Mouse (Mus musculus) hindbrain, embryonic 10.5 days (tissue): Measurements from ENCODE around the gene Eno3. TPM values are rescaled to one million over a fixed set of nuclear protein-coding genes. Genes with fewer than 3 reads are reported as not detected.

Source experiments
- DNase-seq: peaks from one replicate; pipeline ENCODE4 v3.0.0-alpha.2; 2017; ENCODE audit warnings: low spot score
- H3K27ac ChIP-seq: fragments of 300-500 bp; sonication (generic); 2 replicates; pipeline ENCODE4 v1.5.1; 2016; ENCODE audit warnings: mild to moderate bottlenecking, moderate library complexity
- H3K27me3 ChIP-seq: fragments of 300-500 bp; sonication (generic); 2 replicates; pipeline ENCODE4 v1.6.1; 2016; ENCODE audit warnings: mild to moderate bottlenecking; ENCODE audit not compliant: poor library complexity, insufficient read depth, severe bottlenecking
- H3K36me3 ChIP-seq: fragments of 300-500 bp; sonication (generic); 2 replicates; pipeline ENCODE4 v1.6.1; 2016; ENCODE audit warnings: mild to moderate bottlenecking, moderate library complexity
- H3K4me1 ChIP-seq: fragments of 300-500 bp; sonication (generic); replicated peaks from 2 replicates; pipeline ENCODE4 v1.6.1; 2016; ENCODE audit warnings: mild to moderate bottlenecking
- H3K4me3 ChIP-seq: fragments of 300-500 bp; sonication (generic); 2 replicates; pipeline ENCODE4 v1.5.1; 2016; ENCODE audit warnings: mild to moderate bottlenecking, moderate library complexity
- H3K9me3 ChIP-seq: fragments of 300-500 bp; sonication (generic); 2 replicates; pipeline ENCODE4 v1.6.1; 2016; ENCODE audit warnings: mild to moderate bottlenecking, moderate library complexity
- WGBS: fragments of 180-500 bp; shearing (Covaris S2); methylation state at CpG from one replicate; pipeline ENCODE4 v1.1.7; 2016; 5-methylcytosine and 5-hydroxymethylcytosine counted together
- polyA plus RNA-seq: library from polyadenylated mRNA; unstranded; fragments of >200 nt; fragmentation: Nextera tagmentation; extraction: Ambion mirVana; gene quantifications from 2 replicates; pipeline ENCODE4 v1.2.1, GENCODE M21; 2016

Eno3 gene
- polyA plus RNA-seq: 39.3 and 53.3 TPM in 2 replicates

DNA sequence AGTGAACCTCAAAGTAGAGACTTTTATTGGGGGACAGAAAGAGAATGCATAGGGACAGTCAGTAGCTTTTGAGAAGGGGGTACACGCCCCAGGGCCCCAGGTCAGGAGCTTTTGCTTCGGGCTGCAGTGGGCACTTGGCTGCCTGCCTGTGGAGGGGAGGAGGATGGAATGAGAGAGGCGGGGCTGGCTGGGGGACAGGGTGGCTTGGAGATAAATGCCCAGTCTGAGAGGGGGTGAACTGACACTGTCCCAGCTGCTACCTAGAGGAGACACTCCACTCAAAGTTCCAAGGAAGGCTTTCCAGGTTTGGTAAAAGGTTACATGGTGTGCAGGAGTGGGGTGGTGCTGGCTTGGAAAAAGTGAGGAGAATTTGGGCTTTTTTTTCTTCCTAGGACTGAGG lies at the start of gene Eno3:
Gene Eno3 (plus strand): TSS at position 239 of the 400 bp plus-strand sequence.
- Histone ChIP-seq H3K4me1 (peaks cover 57% of the 10 kb centered on the region), H3K27ac (peak within 1 kb of the TSS; percentile 99), H3K9me3 (no peaks in the 10 kb centered on the region), H3K4me3 (peak within 1 kb of the TSS; percentile 97), H3K27me3 (no peaks in the 10 kb centered on the region), H3K36me3 (peaks cover 34% of the 10 kb centered on the region)
- DNase-seq: peak; percentile 49
- 2% methylated on average over 3 of the region's 3 CpGs for WGBS

DNA sequence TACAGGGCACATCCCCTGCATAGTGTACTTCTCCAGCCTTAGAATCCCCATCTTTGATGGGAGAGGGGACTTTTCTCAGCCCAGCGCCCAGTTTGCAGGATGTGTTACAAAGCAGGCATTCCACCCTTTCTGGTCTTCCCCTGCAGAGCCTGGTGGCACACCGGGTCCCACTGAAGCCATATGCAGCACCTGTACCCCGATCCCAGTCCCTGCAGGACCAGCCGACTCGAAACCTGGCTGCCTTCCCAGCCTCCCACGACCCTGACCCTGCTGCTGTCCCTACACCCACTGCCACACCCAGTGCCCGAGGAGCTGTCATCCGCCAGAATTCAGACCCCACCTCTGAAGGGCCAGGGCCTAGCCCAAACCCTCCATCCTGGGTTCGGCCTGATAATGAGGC lies 49.4 kb upstream of the Eno3 start:
- Histone ChIP-seq H3K36me3 (peaks cover 99% of the 10 kb centered on the region), H3K4me3 (no peak overlapping the region), H3K27ac (no peak overlapping the region), H3K27me3 (no peaks in the 10 kb centered on the region), H3K4me1 (no peaks in the 10 kb centered on the region), H3K9me3 (no peaks in the 10 kb centered on the region)
- DNase-seq: no peak
- WGBS: 89% methylated on average over 9 of the region's 9 CpGs

DNA sequence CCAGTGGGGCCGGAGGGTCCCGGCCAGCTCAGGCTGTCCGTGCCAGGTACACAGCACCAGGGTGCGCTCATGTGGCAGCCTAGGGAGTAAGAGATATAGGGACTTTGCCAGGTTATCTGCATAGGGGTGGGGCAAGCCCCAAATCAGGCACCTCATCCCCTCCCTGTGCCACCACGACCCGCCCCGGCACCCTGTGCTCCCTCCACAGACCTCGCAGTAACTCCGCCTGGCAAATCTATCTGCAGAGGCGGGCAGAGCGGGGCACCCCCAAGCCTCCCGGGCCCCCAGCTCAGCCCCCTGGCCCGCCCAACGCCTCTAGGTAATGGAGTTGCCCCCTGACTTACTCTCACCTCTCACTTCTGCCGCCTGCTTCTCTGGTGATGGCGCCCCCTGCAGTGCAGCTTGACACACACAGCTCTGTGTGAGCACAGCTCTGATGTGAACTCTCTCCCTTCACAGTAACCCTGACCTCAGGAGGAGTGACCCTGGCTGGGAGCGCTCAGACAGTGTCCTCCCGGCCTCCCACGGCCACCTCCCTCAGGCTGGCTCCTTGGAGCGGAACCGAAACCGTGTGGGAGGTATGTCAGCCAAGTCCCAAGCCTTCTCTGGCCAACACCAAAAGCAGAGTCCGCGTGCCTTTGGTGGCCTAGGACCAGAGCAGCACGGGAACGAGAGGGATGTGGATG lies 48.5 kb upstream of the Eno3 start:
- WGBS: 87% methylated on average over 26 of the region's 26 CpGs
- Histone ChIP-seq H3K27ac (no peak overlapping the region), H3K27me3 (no peaks in the 10 kb centered on the region), H3K4me3 (no peak overlapping the region), H3K36me3 (peaks cover 99% of the 10 kb centered on the region), H3K9me3 (no peaks in the 10 kb centered on the region), H3K4me1 (no peaks in the 10 kb centered on the region)
- no peak for DNase-seq

DNA sequence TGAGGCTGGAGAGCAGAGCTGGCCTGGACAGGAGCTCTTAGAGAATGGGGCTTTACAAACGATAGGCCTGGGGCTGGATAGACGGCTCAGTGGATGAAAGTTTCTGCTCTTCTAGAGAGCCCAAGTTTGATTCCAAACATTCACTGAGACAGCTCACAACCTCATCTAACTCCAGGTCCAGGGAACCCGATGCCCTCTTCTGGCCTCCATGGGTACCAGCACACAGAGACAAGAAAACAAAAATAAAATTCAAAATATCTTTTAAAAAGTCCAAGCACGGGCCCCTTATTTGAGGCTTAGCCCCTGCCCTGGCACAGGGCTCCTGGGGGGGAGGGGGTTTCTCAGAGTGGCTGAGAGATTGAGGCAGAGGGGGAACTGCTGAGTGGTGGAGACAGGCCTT lies 46.2 kb upstream of the Eno3 start:
- Histone ChIP-seq H3K4me1 (peaks cover 11% of the 10 kb centered on the region), H3K36me3 (peaks cover 82% of the 10 kb centered on the region), H3K4me3 (no peak overlapping the region), H3K27me3 (peaks cover 8% of the 10 kb centered on the region), H3K27ac (no peak overlapping the region), H3K9me3 (no peaks in the 10 kb centered on the region)
- DNase-seq: no peak
- 86% methylated on average over 4 of the region's 4 CpGs for WGBS

DNA sequence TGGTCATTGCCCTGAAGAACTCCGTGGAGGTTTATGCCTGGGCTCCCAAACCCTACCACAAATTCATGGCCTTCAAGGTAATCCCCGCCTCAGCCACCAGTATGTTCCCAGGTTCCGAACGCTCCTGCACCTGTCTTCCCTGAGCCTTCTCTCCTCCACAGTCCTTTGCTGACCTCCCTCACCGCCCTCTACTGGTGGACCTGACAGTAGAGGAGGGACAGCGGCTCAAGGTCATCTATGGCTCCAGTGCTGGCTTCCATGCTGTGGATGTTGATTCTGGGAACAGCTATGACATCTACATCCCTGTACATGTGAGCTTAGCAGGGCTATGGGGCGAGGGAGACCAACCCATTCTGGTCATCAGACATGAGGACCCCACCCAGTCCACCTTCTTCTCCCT lies 44.5 kb upstream of the Eno3 start:
- peaks cover 22% of the 10 kb centered on the region for H3K27me3 ChIP-seq
- 82% methylated on average over 7 of the region's 7 CpGs for WGBS
- H3K4me1 ChIP-seq: peaks cover 17% of the 10 kb centered on the region
- DNase-seq: no peak
- no peaks in the 10 kb centered on the region for H3K9me3 ChIP-seq
- H3K27ac ChIP-seq: no peak overlapping the region
- no peak overlapping the region for H3K4me3 ChIP-seq
- H3K36me3 ChIP-seq: peaks cover 64% of the 10 kb centered on the region

DNA sequence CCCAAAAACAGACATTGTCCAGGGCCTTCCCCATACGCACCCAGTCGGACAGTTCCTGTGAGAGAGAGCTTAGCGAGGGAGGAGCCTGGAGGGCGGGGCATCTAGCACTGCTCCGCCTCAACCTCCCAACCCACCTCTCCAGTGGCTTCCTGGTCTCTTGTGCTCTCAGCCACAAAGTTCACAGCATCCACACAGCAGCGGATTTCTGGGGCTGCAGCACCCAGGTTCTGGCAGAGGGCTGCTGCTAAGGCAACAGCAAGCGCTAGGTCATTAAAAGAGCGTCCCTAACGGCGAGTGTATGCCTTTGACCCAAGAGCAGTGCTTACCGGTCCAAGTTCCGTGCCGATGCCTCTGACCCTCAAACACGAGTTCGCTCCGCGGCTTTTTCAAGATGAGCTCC lies 41.9 kb upstream of the Eno3 start:
- H3K4me3 ChIP-seq: peak overlapping the region; percentile 51

DNA sequence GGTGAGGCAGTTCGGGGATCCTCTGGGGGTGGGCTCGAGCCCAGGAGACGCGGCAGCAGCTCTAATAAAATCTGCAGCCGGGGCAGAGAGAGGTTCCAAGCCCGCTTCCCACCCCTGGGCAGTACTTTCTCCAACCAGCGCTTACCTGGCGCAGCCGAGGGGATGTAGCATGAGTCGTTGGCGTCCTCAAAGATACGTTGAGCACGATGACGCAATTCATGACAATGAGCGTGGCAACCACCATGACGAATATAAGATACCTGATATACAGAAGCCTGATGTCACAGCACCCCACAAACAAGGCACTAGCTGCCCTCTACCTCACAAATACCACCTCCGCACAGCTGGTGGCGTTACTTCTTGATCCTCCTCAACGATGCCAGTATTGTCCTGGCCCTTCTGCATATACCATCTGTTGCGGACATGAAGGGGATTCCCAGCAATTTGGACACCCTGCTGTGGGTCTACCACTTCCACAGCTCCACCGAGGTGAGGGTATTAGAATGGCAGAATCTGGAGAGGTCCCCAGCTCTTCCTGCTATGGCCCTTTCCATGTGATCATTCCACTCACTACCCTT lies 41.4 kb upstream of the Eno3 start, which contains the start of gene 4930544D05Rik:
Gene 4930544D05Rik (plus strand): TSS at position 333 of the 578 bp plus-strand sequence.
- Histone ChIP-seq H3K27me3 (peaks cover 22% of the 10 kb centered on the region), H3K4me1 (peaks cover 17% of the 10 kb centered on the region), H3K4me3 (peak within 1 kb of the TSS; percentile 51), H3K27ac (peak within 1 kb of the TSS; percentile 69), H3K36me3 (peaks cover 33% of the 10 kb centered on the region), H3K9me3 (no peaks in the 10 kb centered on the region)
- WGBS: 14% methylated on average over 21 of the region's 21 CpGs
- DNase-seq: no peak

More for the DNA sequence above, 41.9 kb upstream of the Eno3 start:
- Histone ChIP-seq H3K27me3 (peaks cover 22% of the 10 kb centered on the region), H3K27ac (peak overlapping the region; percentile 69), H3K9me3 (no peaks in the 10 kb centered on the region), H3K4me1 (peaks cover 17% of the 10 kb centered on the region), H3K36me3 (peaks cover 39% of the 10 kb centered on the region)
- peak; percentile 44 for DNase-seq
- WGBS: 2% methylated on average over 17 of the region's 17 CpGs

DNA sequence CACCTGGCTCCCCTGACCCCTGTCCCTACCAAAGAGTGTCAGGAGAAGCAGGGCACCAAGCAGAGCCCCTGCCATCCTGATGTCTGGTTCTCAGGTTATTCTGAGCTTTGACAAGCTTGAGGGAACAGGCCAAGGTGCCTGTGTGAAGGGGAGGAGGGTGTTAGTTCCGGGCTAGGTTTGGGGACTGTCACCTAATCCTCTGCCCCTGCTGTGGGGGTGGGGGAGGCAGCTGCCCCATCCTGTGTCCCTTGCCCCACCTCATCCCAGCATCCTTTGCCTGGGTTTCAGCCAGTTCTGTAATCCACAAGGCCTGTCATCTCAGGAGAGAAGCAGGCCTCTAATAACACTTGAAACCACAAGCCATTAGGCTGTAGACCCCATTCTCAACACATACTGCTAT lies 37.9 kb upstream of the Eno3 start, which contains the start of gene Chrne:
Gene Chrne (minus strand): TSS at position 116 of the 400 bp plus-strand sequence.
- 58% methylated on average over 1 of the region's 1 CpGs for WGBS
- Histone ChIP-seq H3K27ac (no peak within 1 kb of the TSS), H3K36me3 (no peaks in the 10 kb centered on the region), H3K4me3 (no peak within 1 kb of the TSS), H3K9me3 (no peaks in the 10 kb centered on the region), H3K27me3 (peaks cover 22% of the 10 kb centered on the region), H3K4me1 (peaks cover 24% of the 10 kb centered on the region)
- no peak for DNase-seq

DNA sequence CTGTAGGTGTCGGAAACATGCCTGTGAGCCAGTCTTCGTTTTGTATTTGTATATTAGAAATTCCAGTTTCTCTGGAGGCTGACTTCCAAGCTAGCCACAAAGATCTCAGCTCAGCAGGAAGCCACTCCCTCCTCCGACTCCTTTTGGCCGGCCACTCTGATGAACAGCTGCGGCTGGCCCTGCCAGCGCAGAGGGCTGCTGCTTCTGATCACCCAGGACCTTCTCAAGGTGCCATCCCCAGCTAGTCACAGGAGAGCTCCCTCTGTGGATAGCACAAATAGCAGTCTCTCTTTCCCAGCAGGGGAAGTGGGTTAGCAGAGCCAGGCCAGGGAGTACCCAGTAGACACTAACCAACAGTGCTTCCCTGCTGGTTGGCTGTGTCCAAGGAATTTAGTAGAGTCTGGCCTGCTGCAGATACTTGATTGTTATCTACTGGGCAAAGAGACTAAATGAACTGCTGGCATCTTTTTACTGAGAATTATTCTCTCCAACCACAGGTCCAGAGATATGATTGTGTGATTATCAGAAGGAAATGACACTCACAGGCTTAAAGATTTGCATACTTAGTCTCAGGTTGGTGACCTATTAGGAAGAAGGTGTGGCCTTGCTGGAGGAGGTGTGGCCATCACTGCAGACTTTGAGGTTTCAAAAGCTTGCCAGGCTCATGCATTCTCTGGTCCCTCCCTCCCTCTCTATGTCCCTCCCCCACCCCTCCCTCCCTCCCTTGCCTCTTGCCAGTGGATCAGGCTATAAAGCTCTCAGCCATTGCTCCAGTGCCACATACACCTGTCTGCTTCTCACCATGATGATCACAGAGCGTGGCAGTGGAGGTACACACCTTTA lies 34.8 kb upstream of the Eno3 start:
- DNase-seq: no peak
- no peaks in the 10 kb centered on the region for H3K36me3 ChIP-seq
- no peak overlapping the region for H3K27ac ChIP-seq
- H3K9me3 ChIP-seq: no peaks in the 10 kb centered on the region
- no peak overlapping the region for H3K4me3 ChIP-seq
- H3K27me3 ChIP-seq: no peaks in the 10 kb centered on the region
- peaks cover 6% of the 10 kb centered on the region; the same call in 1 of the 2 replicates for H3K4me1 ChIP-seq
- WGBS: 46% methylated on average over 7 of the region's 7 CpGs

DNA sequence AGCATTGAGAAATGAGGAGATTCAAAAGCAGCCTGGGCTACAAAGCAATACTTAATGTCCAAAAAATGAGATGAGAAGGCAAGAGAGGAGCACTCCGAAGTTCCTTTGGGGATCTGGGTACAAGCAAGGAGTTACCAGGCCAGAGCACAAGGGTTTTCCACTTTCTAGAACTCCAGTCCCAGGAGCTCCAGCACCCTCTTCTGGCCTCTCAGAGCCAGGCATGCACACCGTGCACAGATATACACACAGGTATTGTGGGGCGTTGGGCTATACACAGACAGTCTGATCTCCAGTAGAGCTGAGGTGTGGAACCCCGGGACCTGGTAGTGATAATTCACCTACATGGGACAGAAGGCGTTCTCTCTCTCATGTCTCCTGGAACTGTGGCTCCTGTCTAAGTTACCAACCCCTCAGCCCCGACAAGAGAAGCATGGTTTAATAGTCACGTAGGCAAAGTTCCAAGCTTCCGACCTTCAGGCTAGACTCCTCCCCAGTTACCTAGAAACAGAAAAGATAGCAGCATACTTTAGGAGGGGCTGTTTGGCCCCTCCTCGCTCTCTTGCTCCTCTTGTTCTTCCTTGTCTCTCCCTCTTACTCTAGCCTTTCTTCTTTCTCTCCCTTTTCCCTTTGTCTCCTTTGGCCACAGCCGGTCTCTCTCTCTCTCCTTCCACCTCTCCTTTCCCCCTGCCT lies 33.8 kb upstream of the Eno3 start:
- Histone ChIP-seq H3K36me3 (no peaks in the 10 kb centered on the region), H3K27me3 (no peaks in the 10 kb centered on the region), H3K4me1 (peaks cover 6% of the 10 kb centered on the region; the same call in 1 of the 2 replicates), H3K4me3 (no peak overlapping the region), H3K9me3 (no peaks in the 10 kb centered on the region), H3K27ac (no peak overlapping the region)
- WGBS: 82% methylated on average over 10 of the region's 10 CpGs
- no peak for DNase-seq

DNA sequence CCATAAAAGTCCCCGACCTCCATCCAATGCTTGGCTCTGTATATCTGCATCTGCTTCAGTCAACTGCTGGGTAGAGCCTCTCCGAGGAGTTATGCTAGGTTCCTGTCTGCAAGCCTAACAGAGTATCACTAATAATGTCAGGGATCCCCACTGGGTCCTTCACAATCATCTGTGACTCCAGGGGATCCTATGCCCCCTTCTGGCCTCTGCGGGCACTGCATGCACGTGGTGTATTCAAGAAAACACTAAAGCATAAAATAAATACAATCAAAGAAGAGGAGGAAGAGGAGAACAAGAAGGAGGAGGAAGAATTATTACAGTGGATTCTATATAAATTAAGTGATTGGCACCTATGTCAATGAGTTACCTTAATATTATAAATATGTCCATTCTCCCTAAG lies 31.5 kb upstream of the Eno3 start:
- Histone ChIP-seq H3K27ac (no peak overlapping the region), H3K4me3 (no peak overlapping the region), H3K36me3 (no peaks in the 10 kb centered on the region), H3K4me1 (peaks cover 6% of the 10 kb centered on the region; the same call in 1 of the 2 replicates), H3K9me3 (no peaks in the 10 kb centered on the region), H3K27me3 (no peaks in the 10 kb centered on the region)
- 51% methylated on average over 4 of the region's 4 CpGs for WGBS
- DNase-seq: peak; percentile 55

DNA sequence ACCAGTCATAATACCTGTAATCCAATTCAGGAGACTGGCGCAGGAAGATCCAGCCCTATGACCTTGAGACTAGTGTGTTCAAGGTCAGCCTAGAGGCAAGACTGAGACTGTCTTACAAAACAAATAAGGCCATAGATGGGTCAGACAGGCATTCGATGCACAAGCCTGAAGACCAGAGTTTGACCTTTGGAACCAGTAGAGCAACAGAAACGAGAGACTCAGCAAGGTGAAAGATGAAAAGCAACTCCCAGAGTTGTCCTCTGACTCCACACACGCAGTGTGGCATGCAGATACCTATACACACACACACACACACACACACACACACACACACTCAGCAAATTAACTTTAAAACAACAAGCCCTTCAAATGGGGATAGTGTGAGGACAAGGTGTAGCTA lies 30.1 kb upstream of the Eno3 start:
- H3K9me3 ChIP-seq: no peaks in the 10 kb centered on the region
- no peaks in the 10 kb centered on the region for H3K27me3 ChIP-seq
- WGBS: 69% methylated on average over 4 of the region's 4 CpGs
- DNase-seq: no peak
- no peak overlapping the region for H3K27ac ChIP-seq
- peaks cover 4% of the 10 kb centered on the region; the same call in 1 of the 2 replicates for H3K4me1 ChIP-seq
- no peak overlapping the region for H3K4me3 ChIP-seq
- no peaks in the 10 kb centered on the region for H3K36me3 ChIP-seq
